Mouse (Mus musculus): Measurements from ENCODE around the gene Synpr.

DNA sequence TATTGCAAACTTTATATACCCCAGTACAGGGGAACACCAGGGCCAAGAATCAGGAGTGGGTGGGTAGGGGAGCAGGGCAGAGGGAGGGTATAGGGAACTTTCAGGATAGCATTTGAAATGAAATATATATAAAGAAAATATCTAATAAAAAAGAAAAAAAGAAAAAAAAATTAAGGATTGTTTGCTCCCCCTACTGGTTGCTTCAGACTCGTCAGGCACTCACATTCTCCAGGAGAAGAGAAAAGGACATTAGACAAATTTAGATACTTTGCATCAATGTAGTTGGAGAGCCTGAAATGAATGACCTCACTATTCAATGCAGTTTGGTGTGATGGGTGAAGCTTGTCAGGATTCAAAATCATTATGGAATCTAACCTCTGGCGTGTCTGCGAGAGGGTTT is 83.7 kb downstream of the Synpr start:
- no peak for TF ChIP-seq MAFK (IDR thresholded peaks at IDR 0.05; ENCODE audit: insufficient replicate concordance, low read length)
- no peak for TF ChIP-seq EP300 (IDR thresholded peaks at IDR 0.05; ENCODE audit: low read length)
- no peak for TF ChIP-seq IRF4 (IDR thresholded peaks at IDR 0.05; ENCODE audit: low read depth, low read length)

All from CH12.LX (cell line).